Mouse (Mus musculus) gastrocnemius, adult 2 months (tissue): ENCODE data around the gene Opn1sw. TPM values are rescaled to one million over a fixed set of nuclear protein-coding genes. Genes with fewer than 3 reads are reported as not detected.
A peak's percentile ranks its signal among the peaks of the same experiment; 100 is the strongest.

Experiments used
- DNase-seq: peaks from one replicate; pipeline ENCODE4 v3.0.0; 2022
- H3K27ac ChIP-seq: fragments of 200-600 bp; 2 replicates; pipeline ENCODE4 v1.8.1; 2022; ENCODE audit warnings: mild to moderate bottlenecking
- H3K4me3 ChIP-seq: fragments of 200-600 bp; 2 replicates; pipeline ENCODE4 v1.8.1; 2022; ENCODE audit warnings: mild to moderate bottlenecking, moderate library complexity
- CTCF ChIP-seq: fragments of 200-600 bp; IDR thresholded peaks from 2 replicates; pipeline ENCODE4 v1.8.1; 2022; ENCODE audit warnings: antibody characterized with exemption, mild to moderate bottlenecking, moderate library complexity
- intact Hi-C: fragments of 180-260 bp; cut with DNase I; formaldehyde crosslinking; loops from one replicate; pipeline ENCODE4 v1.15.1; 2025
- total RNA-seq, 2 experiments: library from RNA; stranded (reverse); gene quantifications; 2 replicates each; pipeline ENCODE4 v1.2.3; 2021

Opn1sw gene
- total RNA-seq, 2 experiments from 2014 or later = 0.17 to 0.18 TPM

GRCm38 (mm10) chr6:29428171-29428570 lies 39.9 kb upstream of the Opn1sw start:
- TF ChIP-seq CTCF = no peak
- no peak overlapping the region for H3K4me3 ChIP-seq

GRCm38 (mm10) chr6:29426331-29426730 lies 38.1 kb upstream of the Opn1sw start:
- Histone ChIP-seq H3K27ac (no peak overlapping the region), H3K4me3 (no peak overlapping the region)
- no peak for TF ChIP-seq CTCF
- no peak for DNase-seq
- intact Hi-C loops = no loop called here

More at GRCm38 (mm10) chr6:29428171-29428570, 39.9 kb upstream of the Opn1sw start:
- no peak for DNase-seq
- no peak overlapping the region for H3K27ac ChIP-seq
- intact Hi-C loops = no loop called here

- DNase-seq = no peak
- intact Hi-C loops = no loop called here
- no peak for TF ChIP-seq CTCF
- Histone ChIP-seq H3K27ac (no peak overlapping the region), H3K4me3 (no peak overlapping the region)
Measured at GRCm38 (mm10) chr6:29425118-29425517, 36.9 kb upstream of the Opn1sw start.

- no peak for DNase-seq
- no peak for TF ChIP-seq CTCF
- Histone ChIP-seq H3K27ac (no peak overlapping the region), H3K4me3 (no peak overlapping the region)
- intact Hi-C loops = no loop called here
Measured at GRCm38 (mm10) chr6:29420596-29420995, 32.3 kb upstream of the Opn1sw start.

- Histone ChIP-seq H3K27ac (no peak overlapping the region), H3K4me3 (no peak overlapping the region)
- intact Hi-C loops = no loop called here
- no peak for TF ChIP-seq CTCF
- DNase-seq = no peak
Measured at GRCm38 (mm10) chr6:29415446-29415845, 27.2 kb upstream of the Opn1sw start.

- DNase-seq = no peak
- intact Hi-C loops = no loop called here
Measured at GRCm38 (mm10) chr6:29406412-29406811, 18.1 kb upstream of the Opn1sw start.

GRCm38 (mm10) chr6:29402693-29403342 lies 14.6 kb upstream of the Opn1sw start:
- H3K4me3 ChIP-seq = peak overlapping the region; percentile 58
- no peak overlapping the region for H3K27ac ChIP-seq
- peak; percentile 74 for DNase-seq
- intact Hi-C loops = no loop called here
- peak; percentile 59 for TF ChIP-seq CTCF

More at GRCm38 (mm10) chr6:29406412-29406811, 18.1 kb upstream of the Opn1sw start:
- Histone ChIP-seq H3K4me3 (no peak overlapping the region), H3K27ac (no peak overlapping the region)
- no peak for TF ChIP-seq CTCF

- no peak for DNase-seq
- intact Hi-C loops = loop anchor here (5.0 kb wide), 1 partner anchor 87 kb away; no protein-coding TSS in a partner anchor
- H3K27ac ChIP-seq = no peak overlapping the region
- TF ChIP-seq CTCF = no peak
- no peak overlapping the region for H3K4me3 ChIP-seq
Measured at GRCm38 (mm10) chr6:29399851-29400250, 11.6 kb upstream of the Opn1sw start.

GRCm38 (mm10) chr6:29397575-29397974 lies 9.3 kb upstream of the Opn1sw start:
- no peak for TF ChIP-seq CTCF
- Histone ChIP-seq H3K27ac (no peak overlapping the region), H3K4me3 (no peak overlapping the region)
- no peak for DNase-seq
- intact Hi-C loops = loop anchor here (5.0 kb wide), 1 partner anchor 90 kb away; no protein-coding TSS in a partner anchor

- peak overlapping the region; percentile 86 for H3K4me3 ChIP-seq
- H3K27ac ChIP-seq = peak overlapping the region; percentile 63
- intact Hi-C loops = loop anchor here (5.0 kb wide), 1 partner anchor 90 kb away; no protein-coding TSS in a partner anchor
- no peak for TF ChIP-seq CTCF
- DNase-seq = no peak
Measured at GRCm38 (mm10) chr6:29396714-29397540, 8.7 kb upstream of the Opn1sw start.

GRCm38 (mm10) chr6:29395910-29396713 lies 7.8 kb upstream of the Opn1sw start, which contains the start of gene Ccdc136:
Gene Ccdc136, plus strand, starts transcription at chr6:29396309.
- H3K4me3 ChIP-seq = peak within 1 kb of the TSS; percentile 86
- no peak for TF ChIP-seq CTCF
- peak; percentile 88 for DNase-seq
- intact Hi-C loops = loop anchor here (5.0 kb wide), 1 partner anchor 91 kb away; no protein-coding TSS in a partner anchor
- peak within 1 kb of the TSS; percentile 63 for H3K27ac ChIP-seq

GRCm38 (mm10) chr6:29394286-29394685 lies 6.0 kb upstream of the Opn1sw start:
- intact Hi-C loops = no loop called here
- Histone ChIP-seq H3K4me3 (no peak overlapping the region), H3K27ac (no peak overlapping the region)
- no peak for TF ChIP-seq CTCF
- DNase-seq = no peak
